Mouse (Mus musculus) kidney, postnatal 0 days (tissue): ENCODE results near the gene Lrrc74a. TPM values are rescaled to one million over a fixed set of nuclear protein-coding genes. Genes with fewer than 3 reads are reported as not detected.

Experiments
- ATAC-seq: fragments of 200-750 bp; cut with Nextera tagmentation; replicated peaks from 2 replicates; pipeline ENCODE4 v1.8.0; 2017; ENCODE audit warnings: low read depth, moderate number of reproducible peaks, moderate TSS enrichment, moderate library complexity; ENCODE audit not compliant: low FRiP score
- DNase-seq: peaks from one replicate; pipeline ENCODE4 v3.0.0-alpha.2; 2016; ENCODE audit warnings: low spot score
- H3K27ac ChIP-seq: fragments of 300-500 bp; sonication (generic); 2 replicates; pipeline ENCODE4 v1.5.1; 2014; ENCODE audit warnings: mild to moderate bottlenecking
- H3K27me3 ChIP-seq: fragments of 300-500 bp; sonication (generic); 2 replicates; pipeline ENCODE4 v1.6.1; 2014; ENCODE audit warnings: low read length, mixed read lengths; ENCODE audit not compliant: insufficient read depth
- H3K36me3 ChIP-seq: fragments of 300-500 bp; sonication (generic); 2 replicates; pipeline ENCODE4 v1.6.1; 2014; ENCODE audit warnings: low read length, mixed read lengths; ENCODE audit not compliant: insufficient read depth
- H3K4me1 ChIP-seq: fragments of 300-500 bp; sonication (generic); replicated peaks from 2 replicates; pipeline ENCODE4 v1.6.1; 2014; ENCODE audit warnings: antibody characterized with exemption, low read length, mixed read lengths; ENCODE audit not compliant: insufficient read depth
- H3K4me2 ChIP-seq: fragments of 300-500 bp; sonication (generic); 2 replicates; pipeline ENCODE4 v1.6.1; 2014; ENCODE audit warnings: mild to moderate bottlenecking, low read length, moderate library complexity, mixed read lengths
- H3K4me3 ChIP-seq: fragments of 300-500 bp; sonication (generic); replicated peaks from 2 replicates; pipeline ENCODE4 v1.5.1; 2014; ENCODE audit warnings: low read depth, low read length
- H3K9ac ChIP-seq: fragments of 300-500 bp; sonication (generic); 2 replicates; pipeline ENCODE4 v1.6.1; 2014; ENCODE audit warnings: low read depth, low read length
- H3K9me3 ChIP-seq: fragments of 300-500 bp; sonication (generic); replicated peaks from 2 replicates; pipeline ENCODE4 v1.6.1; 2016; ENCODE audit warnings: low read length, inconsistent platforms, mixed read lengths
- CTCF ChIP-seq: IDR thresholded peaks from 2 replicates; pipeline ENCODE4 v1.5.1; 2016; ENCODE audit warnings: antibody characterized with exemption, low read depth, mild to moderate bottlenecking, moderate library complexity
- WGBS: fragments of 180-500 bp; shearing (Covaris S2); extraction: QIAGEN DNeasy Blood & Tissue Kit; methylation state at CpG from one replicate; pipeline ENCODE4 v1.1.7; 2014; 5-methylcytosine and 5-hydroxymethylcytosine counted together
- polyA plus RNA-seq: library from polyadenylated mRNA; unstranded; fragments of >200 nt; fragmentation: Nextera tagmentation; extraction: Ambion mirVana; gene quantifications from 2 replicates; pipeline ENCODE4 v1.2.1, GENCODE M21; 2015

The Lrrc74a gene
- polyA plus RNA-seq, 1 experiment from 2014 or later = not detected

- no peak overlapping the region for H3K4me3 ChIP-seq
- peaks cover 24% of the 10 kb centered on the region for H3K4me1 ChIP-seq
- no peak for DNase-seq
- H3K9me3 ChIP-seq = no peaks in the 10 kb centered on the region
- no peak overlapping the region for H3K4me2 ChIP-seq
- ATAC-seq = no peak
- H3K27ac ChIP-seq = no peak overlapping the region
- WGBS = 90% methylated on average over 1 of the region's 1 CpGs
- no peak overlapping the region for H3K9ac ChIP-seq
- no peaks in the 10 kb centered on the region for H3K27me3 ChIP-seq
- no peak for TF ChIP-seq CTCF
- H3K36me3 ChIP-seq = no peaks in the 10 kb centered on the region
Observed at GRCm38 (mm10) chr12:86810040-86810439, 75.9 kb downstream of the Lrrc74a start.

GRCm38 (mm10) chr12:86810725-86811444 is 76.7 kb downstream of the Lrrc74a start:
- no peaks in the 10 kb centered on the region for H3K36me3 ChIP-seq
- peaks cover 22% of the 10 kb centered on the region for H3K4me1 ChIP-seq
- no peak overlapping the region for H3K4me2 ChIP-seq
- no peak for ATAC-seq
- WGBS = 37% methylated on average over 11 of the region's 11 CpGs
- H3K9ac ChIP-seq = no peak overlapping the region
- no peak for TF ChIP-seq CTCF
- DNase-seq = no peak
- H3K9me3 ChIP-seq = no peaks in the 10 kb centered on the region
- H3K27ac ChIP-seq = peak overlapping the region; percentile 32; the same call in 1 of the 2 replicates
- H3K4me3 ChIP-seq = no peak overlapping the region
- H3K27me3 ChIP-seq = no peaks in the 10 kb centered on the region

GRCm38 (mm10) chr12:86812782-86813181 is 78.6 kb downstream of the Lrrc74a start:
- 86% methylated on average over 3 of the region's 3 CpGs for WGBS
- no peak overlapping the region for H3K4me3 ChIP-seq
- no peak for ATAC-seq
- no peak for DNase-seq
- H3K4me1 ChIP-seq = peaks cover 26% of the 10 kb centered on the region
- H3K27me3 ChIP-seq = no peaks in the 10 kb centered on the region
- H3K4me2 ChIP-seq = no peak overlapping the region
- TF ChIP-seq CTCF = no peak
- no peak overlapping the region for H3K9ac ChIP-seq
- no peaks in the 10 kb centered on the region for H3K9me3 ChIP-seq
- H3K27ac ChIP-seq = no peak overlapping the region
- no peaks in the 10 kb centered on the region for H3K36me3 ChIP-seq

Other genes starting within 250 kb of the Lrrc74a start
- gene Vash1, start 55.7 kb upstream of the Lrrc74a start, polyA plus RNA-seq = 6.4 and 6.8 TPM in 2 replicates
- gene Angel1, start 7.9 kb upstream of the Lrrc74a start, polyA plus RNA-seq = 6.2 TPM in 2 replicates
- gene Irf2bpl, start 150.4 kb downstream of the Lrrc74a start, polyA plus RNA-seq = 52.1 and 57.9 TPM in 2 replicates
- 14.8 and 16.1 TPM in 2 replicates for gene Cipc, start 212.7 kb downstream of the Lrrc74a start, polyA plus RNA-seq